Mouse (Mus musculus): Measurements from ENCODE around the gene Glt8d2.

- TF ChIP-seq POLR2A (IDR thresholded peaks at IDR 0.05; ENCODE audit: borderline replicate concordance, extremely low read depth, insufficient read depth, insufficient read length, poor library complexity, severe bottlenecking) (no peak), CTCF (IDR thresholded peaks at IDR 0.05; ENCODE audit: borderline replicate concordance, extremely low read depth, insufficient read depth, insufficient read length) (no peak)
Observed at GRCm38 (mm10) chr10:82697305-82697898, 7.0 kb upstream of the Glt8d2 start.

All from brain, embryonic 14.5 days (tissue).